Comparison of ENCODE assay signal across 10 mouse cellular contexts in the genomic region with DNA sequence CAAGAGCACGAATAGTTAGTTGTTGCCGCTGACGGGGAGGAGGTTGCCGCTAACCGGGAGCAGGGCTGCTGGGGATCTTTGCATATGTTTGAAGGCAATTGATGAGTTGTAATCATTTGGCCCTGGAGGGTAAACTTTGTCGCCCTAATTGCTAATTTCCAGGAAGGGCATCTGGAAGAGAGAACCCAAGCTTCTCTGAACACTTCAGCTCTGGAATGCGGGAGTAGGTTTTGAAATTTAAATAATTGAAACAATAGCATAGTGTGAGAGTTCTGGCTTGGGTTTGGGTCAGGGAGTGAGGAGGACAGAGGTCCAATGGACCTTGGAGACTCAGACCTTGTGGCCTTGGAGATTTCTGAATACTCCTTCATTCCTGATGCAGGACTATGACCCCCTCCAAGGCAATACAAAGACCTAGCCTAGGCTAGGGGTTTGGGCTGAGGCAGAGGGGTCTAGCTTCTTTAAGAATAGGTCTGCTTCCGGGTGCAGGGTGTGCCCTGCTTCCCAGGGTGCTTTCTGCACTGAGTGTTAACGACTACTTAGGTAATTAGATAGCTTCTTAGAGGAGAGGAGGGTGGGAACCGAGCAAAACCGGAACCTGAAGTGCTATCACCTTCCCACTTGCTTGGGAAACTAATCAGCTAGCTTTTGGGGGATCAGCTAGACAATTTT. TPM values are rescaled to one million over a fixed set of nuclear protein-coding genes. Genes with fewer than 3 reads are reported as not detected.
DNase-seq lines count a peak whose midpoint lies in the region; ATAC-seq and TF ChIP-seq lines count a peak whose summit lies in the region.
"Had no signal": no experiment of that assay in that cellular context is flagged by ENCODE, and none has a peak within 500 bp of the region (broad histone marks: within the 10 kb centered on the region; RNA-seq: fewer than 3 reads in every experiment).

No protein-coding gene starts in this region.

- H3K9me3 ChIP-seq in embryonic facial prominence, embryonic 11.5 days (replicated peaks; ENCODE audit: control insufficient read depth, low read length): no peaks in the 10 kb centered on the region
- H3K9me3 ChIP-seq in hindbrain, postnatal 0 days (ENCODE audit: low read length): no peaks in the 10 kb centered on the region
- H3K9me3 ChIP-seq: stomach, embryonic 15.5 days had no signal

- TF ChIP-seq POLR2A in olfactory bulb, adult 2 months (IDR thresholded peaks at IDR 0.05; ENCODE audit: insufficient read depth, low read depth, low read length): no peak

- H3K27ac ChIP-seq in layer of hippocampus, adult 2 months: peak overlapping the region; percentile 74
- H3K27ac ChIP-seq in embryonic facial prominence, embryonic 11.5 days (replicated peaks; ENCODE audit: low read depth, low read length): no peak overlapping the region
- H3K27ac ChIP-seq in hindbrain, postnatal 0 days: peak overlapping the region; percentile 86
- H3K27ac ChIP-seq in olfactory bulb, adult 2 months (ENCODE audit: insufficient read depth, low read depth, low read length): peak overlapping the region; percentile 87
- H3K27ac ChIP-seq in gastrocnemius, adult 2 months: no peak overlapping the region
- H3K27ac ChIP-seq: stomach, embryonic 15.5 days had no signal

- peak overlapping the region; percentile 45 for H3K4me3 ChIP-seq in layer of hippocampus, adult 2 months
- H3K4me3 ChIP-seq in embryonic facial prominence, embryonic 11.5 days (ENCODE audit: low read depth, low read length): peak overlapping the region; percentile 37
- peak overlapping the region; percentile 60 for H3K4me3 ChIP-seq in hindbrain, postnatal 0 days (ENCODE audit: low read length)
- H3K4me3 ChIP-seq in olfactory bulb, adult 2 months (ENCODE audit: insufficient read depth, low read depth, low read length): peak overlapping the region; percentile 41
- H3K4me3 ChIP-seq in gastrocnemius, adult 2 months: no peak overlapping the region

- intact Hi-C loops in gastrocnemius, adult 2 months (cut with DNase I): loop anchor here (5.0 kb wide), 1 partner anchor 325 kb away; the partner anchor contains the start of gene Dnajc24

- no peaks in the 10 kb centered on the region for H3K36me3 ChIP-seq in embryonic facial prominence, embryonic 11.5 days (replicated peaks; ENCODE audit: control insufficient read depth, insufficient read depth, low read depth, low read length)
- no peaks in the 10 kb centered on the region for H3K36me3 ChIP-seq in hindbrain, postnatal 0 days (ENCODE audit: insufficient read depth, low read length)
- H3K36me3 ChIP-seq: stomach, embryonic 15.5 days had no signal

- WGBS in embryonic facial prominence, embryonic 11.5 days: under 1% methylated on average over 11 of the region's 11 CpGs
- 5% methylated on average over 11 of the region's 11 CpGs for WGBS in hindbrain, postnatal 0 days
- 26% methylated on average over 11 of the region's 11 CpGs for WGBS in olfactory bulb, adult 2 months

- peaks cover 15% of the 10 kb centered on the region for H3K4me1 ChIP-seq in embryonic facial prominence, embryonic 11.5 days (ENCODE audit: control insufficient read depth, insufficient read depth, low read length)
- H3K4me1 ChIP-seq in hindbrain, postnatal 0 days (ENCODE audit: insufficient read depth, low read length): peaks cover 4% of the 10 kb centered on the region; the same call in 1 of the 2 replicates
- H3K4me1 ChIP-seq in olfactory bulb, adult 2 months (ENCODE audit: control insufficient read depth, insufficient read depth, low read length): peaks cover 31% of the 10 kb centered on the region

- peaks cover 74% of the 10 kb centered on the region for H3K27me3 ChIP-seq in embryonic facial prominence, embryonic 11.5 days (ENCODE audit: control insufficient read depth, insufficient read depth, low read length)
- H3K27me3 ChIP-seq in hindbrain, postnatal 0 days (ENCODE audit: insufficient read depth, low read length): peaks cover 20% of the 10 kb centered on the region

- no peak for TF ChIP-seq CTCF in layer of hippocampus, adult 2 months (conservative IDR thresholded peaks at IDR 0.05)
- no peak for TF ChIP-seq CTCF in hindbrain, postnatal 0 days (IDR thresholded peaks at IDR 0.05; ENCODE audit: low read depth)
- TF ChIP-seq CTCF in olfactory bulb, adult 2 months (IDR thresholded peaks at IDR 0.05; ENCODE audit: insufficient read depth, low read depth, low read length): no peak
- TF ChIP-seq CTCF in gastrocnemius, adult 2 months (IDR thresholded peaks at IDR 0.05): no peak

- DNase-seq in layer of hippocampus, adult 2 months (ENCODE audit: low spot score in 2 of 2): no peak
- DNase-seq in layer of hippocampus, adult 9-11 months: no peak
- DNase-seq in embryonic facial prominence, embryonic 11.5 days (ENCODE audit: low spot score): peak; percentile 2
- peak; percentile 11 for DNase-seq in hindbrain, postnatal 0 days (ENCODE audit: low spot score)
- DNase-seq in gastrocnemius, adult 2 months: no peak
- DNase-seq: heart, postnatal 36 days had no signal

- no peak overlapping the region for H3K4me2 ChIP-seq in embryonic facial prominence, embryonic 11.5 days (ENCODE audit: low read depth, low read length)
- H3K4me2 ChIP-seq in hindbrain, postnatal 0 days (ENCODE audit: low read depth, low read length): peak overlapping the region; percentile 65
- H3K4me2 ChIP-seq: stomach, embryonic 15.5 days had no signal

- ATAC-seq in embryonic facial prominence, embryonic 11.5 days (replicated peaks; ENCODE audit: insufficient number of reproducible peaks, low FRiP score, low TSS enrichment, low read depth): no peak
- no peak for ATAC-seq in hindbrain, postnatal 0 days
- no peak for ATAC-seq in erythroblast, adult 5-6 weeks (replicated peaks; ENCODE audit: low FRiP score, poor library complexity, severe bottlenecking)

- H3K9ac ChIP-seq in embryonic facial prominence, embryonic 11.5 days (replicated peaks; ENCODE audit: low read length): no peak overlapping the region
- peak overlapping the region; percentile 84 for H3K9ac ChIP-seq in hindbrain, postnatal 0 days (replicated peaks; ENCODE audit: low read length)
- H3K9ac ChIP-seq: stomach, embryonic 15.5 days had no signal

RNA-seq across cellular contexts. Expression of gene Pax6, which starts 8.9 kb away (rescaled TPM):
- 10 to 100 TPM; 10.5 to 13.5 TPM for total RNA-seq in layer of hippocampus, adult 2 months (2021)
- polyA plus RNA-seq in embryonic facial prominence, embryonic 11.5 days (2014; fragmentation: Nextera tagmentation; extraction: Ambion mirVana): 13.9 and 26.6 TPM in 2 replicates
- total RNA-seq in hindbrain, postnatal 0 days (2014; rRNA removed): 88.7 and 136 TPM in 2 replicates
- 68.7 and 82.3 TPM in 2 replicates for polyA plus RNA-seq in hindbrain, postnatal 0 days (2015; fragmentation: Nextera tagmentation; extraction: Ambion mirVana)
- not detected in 2 replicates for polyA plus RNA-seq in olfactory bulb, adult 2 months (2012; ENCODE audit: insufficient read depth, insufficient read length, low replicate concordance, missing spikeins)
- not detected for total RNA-seq in gastrocnemius, adult 2 months (2021)
- 1.3 TPM in 1 of 2 replicates, not detected in the other for total RNA-seq in erythroblast, adult 5-6 weeks (2015; ENCODE audit: low replicate concordance)
- not detected in 2 replicates for total RNA-seq in erythroblast, adult 5-6 weeks (2017; ENCODE audit: low replicate concordance)
- total RNA-seq: heart, postnatal 36 days had no signal
- polyA plus RNA-seq: lung, embryonic 16.5 days had no signal

Comparison
In these comparisons a context has a peak if more than half of its experiments do, and no peak if none do; other contexts are left out.
1. DNase-seq: peak in embryonic facial prominence, embryonic 11.5 days (single experiment) and hindbrain, postnatal 0 days (single experiment); none in layer of hippocampus, adult 2 months (0 of 2), layer of hippocampus, adult 9-11 months (single experiment) and gastrocnemius, adult 2 months (single experiment).
2. H3K27ac ChIP-seq: peak in layer of hippocampus, adult 2 months (single experiment), hindbrain, postnatal 0 days (single experiment) and olfactory bulb, adult 2 months (single experiment); none in embryonic facial prominence, embryonic 11.5 days (single experiment) and gastrocnemius, adult 2 months (single experiment).